Mouse (Mus musculus) CD8-positive naive resting alpha-beta T cell, adult 2 months (primary cell): ENCODE results near the gene Hoxd4.

Experiments used
- DNase-seq, 2 experiments: peaks; one replicate each; pipeline ENCODE4 v3.0.0; 2022; ENCODE audit warnings: low read depth in 2 of 2, low spot score in 2 of 2

Gene Hoxd4

DNA sequence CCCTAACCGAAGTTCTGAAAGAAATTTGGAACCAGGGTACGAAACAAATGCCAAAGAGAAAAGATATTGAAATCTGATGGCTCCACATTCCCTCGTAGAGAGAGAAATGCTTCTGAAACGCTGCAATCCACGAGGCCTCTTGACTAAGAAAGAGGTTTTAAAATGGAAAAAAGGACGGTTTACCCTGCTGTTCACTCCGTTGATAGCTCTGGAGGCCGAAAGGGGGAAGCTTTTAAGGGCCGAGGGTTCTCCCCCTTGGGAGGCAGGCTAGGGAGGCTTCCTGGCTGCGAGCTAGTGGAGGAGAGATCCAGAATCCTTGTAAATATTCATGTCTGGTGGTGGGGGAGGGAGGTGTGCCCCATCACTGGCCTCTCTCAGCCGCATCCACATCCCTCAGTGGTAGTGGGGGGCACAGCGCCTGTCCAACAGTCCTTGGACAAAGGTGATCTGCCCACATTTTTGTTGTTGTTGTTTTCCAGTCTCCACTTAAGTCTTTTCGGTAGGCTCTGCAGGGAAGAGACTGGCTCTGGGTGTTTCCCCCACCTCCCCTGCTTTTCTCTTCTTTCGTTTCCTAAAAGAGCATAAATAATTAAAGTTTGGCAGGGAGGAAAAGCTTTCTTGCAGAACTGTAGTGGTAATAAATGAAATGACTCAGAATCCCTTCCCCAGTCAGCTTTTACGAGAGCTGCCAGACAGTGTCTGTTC is 32.7 kb upstream of the Hoxd4 start, which contains the start of gene Hoxd11:
Gene Hoxd11, plus strand, starts transcription at position 667 of the 705 bp plus-strand sequence.
- DNase-seq: no peak

GRCm38 (mm10) chr2:74679596-74679971 is 32.1 kb upstream of the Hoxd4 start:
- DNase-seq: no peak

DNA sequence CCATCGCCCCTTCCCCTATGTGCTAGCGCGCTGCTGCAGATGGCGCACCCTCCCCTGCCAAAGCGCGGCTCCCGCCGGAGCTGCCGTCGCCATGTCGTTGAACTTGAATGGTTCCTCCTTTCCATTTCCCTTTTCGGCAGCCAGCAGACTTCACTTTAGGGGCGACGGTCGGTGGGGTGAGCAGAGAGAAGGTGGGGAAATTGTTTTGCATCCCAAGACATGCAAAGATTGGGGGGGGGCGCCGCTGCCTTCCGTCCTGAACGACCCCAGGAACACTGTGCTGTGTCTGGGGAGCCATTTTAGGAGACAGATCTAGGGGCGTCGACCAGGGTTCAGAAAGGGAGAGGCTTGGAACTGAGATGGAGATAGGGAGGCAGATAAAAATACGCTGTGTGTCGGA is 31.7 kb upstream of the Hoxd4 start:
- DNase-seq: no peak

DNA sequence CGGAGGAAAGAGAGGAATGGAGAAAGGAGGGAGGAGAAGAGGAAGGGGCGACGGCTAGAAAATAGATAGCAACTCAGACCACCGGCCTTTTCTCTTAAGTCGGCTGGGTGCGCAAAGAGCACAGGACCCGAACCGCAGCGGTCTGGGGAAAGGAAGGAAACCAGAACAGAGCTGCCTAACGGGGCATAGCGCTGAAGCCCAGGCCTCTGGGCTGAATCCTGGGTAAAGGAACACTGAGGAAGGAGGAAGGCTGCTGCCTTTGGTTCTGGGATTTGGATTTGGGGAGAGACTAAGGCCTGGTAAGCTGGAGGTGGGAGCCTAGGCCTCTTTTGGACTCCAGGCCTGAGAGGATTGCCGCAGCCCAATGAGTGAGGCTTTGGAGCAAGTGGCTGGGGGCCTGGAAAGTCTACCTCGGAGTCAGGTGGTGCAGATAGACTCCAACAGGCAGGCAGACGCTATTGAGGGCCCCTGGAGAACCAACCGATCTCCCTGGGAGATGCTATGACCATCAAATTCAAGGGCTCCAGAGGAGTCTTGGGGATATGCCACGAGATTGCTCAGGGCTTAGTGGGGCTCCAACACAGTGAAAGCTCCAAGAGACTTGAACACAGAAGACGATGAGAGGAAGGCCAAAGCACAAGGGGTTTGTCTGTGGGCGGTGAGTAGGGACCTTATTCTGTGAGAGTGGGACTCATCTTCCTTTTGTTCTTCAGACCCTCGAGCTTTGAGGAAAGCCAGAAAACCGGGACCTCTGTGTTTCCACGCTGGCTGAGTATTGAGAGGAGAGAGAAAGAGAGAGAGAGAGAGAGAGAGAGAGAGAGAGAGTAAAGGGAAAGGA is 30.9 kb upstream of the Hoxd4 start:
- no peak for DNase-seq

DNA sequence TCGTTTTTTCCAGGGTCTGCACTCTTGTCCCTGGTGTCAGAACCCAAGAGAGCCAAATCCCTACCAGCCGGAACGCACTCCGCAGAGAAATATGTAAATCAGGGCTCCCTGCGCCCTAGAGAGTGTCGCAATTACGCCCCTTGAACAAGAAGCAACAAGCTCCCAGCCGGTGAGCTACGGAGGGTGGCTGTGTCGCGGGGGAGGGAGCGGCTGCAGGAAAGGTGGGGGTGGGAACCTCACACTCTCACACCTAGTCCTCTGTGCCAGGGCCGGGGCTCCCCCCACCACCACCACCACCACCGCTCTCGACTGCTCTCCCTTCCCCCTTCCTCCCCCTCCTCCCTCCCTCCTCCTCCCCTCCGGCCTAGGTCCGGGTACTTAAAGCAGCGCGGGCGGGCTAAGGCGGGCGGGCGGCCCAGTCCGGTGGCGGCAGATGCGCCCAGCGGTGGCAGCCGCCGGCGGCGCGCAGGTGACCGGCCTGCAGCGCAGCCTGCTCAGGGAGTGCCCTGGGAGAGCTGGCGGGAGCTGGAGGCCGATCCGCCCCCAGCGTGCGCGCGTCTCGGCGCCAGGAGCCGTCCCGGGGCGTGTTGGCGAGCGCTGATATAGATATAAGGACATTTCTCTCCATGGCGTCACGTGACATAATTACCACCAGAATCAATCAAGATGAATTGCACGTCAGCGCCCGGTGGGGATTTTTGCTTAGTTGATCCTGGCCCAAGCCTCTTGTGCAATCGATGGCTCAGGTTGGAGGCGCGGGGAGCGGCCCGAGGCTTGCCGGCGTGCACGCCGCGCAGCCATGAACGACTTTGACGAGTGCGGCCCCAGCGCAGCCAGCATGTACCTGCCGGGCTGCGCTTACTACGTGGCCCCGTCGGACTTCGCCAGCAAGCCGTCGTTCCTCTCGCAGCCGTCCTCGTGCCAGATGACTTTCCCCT is 29.9 kb upstream of the Hoxd4 start:
- no peak for DNase-seq

DNA sequence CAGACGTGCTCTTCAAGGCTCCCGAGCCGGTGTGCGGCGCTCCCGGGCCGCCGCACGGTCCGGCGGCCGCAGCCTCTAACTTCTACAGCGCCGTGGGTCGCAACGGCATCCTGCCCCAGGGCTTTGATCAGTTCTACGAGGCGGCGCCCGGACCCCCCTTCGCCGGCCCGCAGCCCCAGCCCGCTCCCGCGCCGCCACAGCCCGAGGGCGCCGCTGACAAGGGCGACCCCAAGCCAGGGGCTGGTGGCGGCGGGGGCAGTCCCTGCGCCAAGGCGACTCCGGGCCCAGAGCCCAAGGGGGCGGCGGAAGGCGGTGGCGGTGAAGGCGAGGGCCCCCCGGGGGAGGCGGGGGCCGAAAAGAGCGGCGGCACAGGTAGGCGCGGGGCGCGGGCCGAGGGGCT is 28.9 kb upstream of the Hoxd4 start:
- DNase-seq: no peak

DNA sequence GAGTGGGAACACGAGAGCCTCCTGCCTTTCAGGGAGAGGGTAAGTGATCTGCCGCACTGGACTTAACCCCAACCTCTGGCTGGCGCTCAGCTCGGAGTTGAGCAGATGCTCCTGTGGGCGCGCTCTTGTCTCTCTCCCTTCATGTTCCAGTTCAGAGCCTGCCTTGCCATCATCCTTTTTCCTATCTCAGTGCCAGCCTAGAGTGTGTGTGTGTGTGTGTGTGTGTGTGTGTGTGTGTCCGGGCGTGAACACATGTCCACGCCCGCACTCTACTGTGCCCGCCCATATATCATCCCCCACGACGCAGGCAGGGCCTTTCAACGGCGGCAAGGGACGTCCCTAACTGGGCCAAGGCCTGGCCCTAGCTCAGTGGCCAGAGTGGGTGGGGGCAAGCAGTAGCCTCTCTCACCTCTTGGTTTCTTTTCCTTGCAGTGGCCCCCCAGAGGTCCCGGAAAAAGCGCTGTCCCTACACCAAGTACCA is 28.2 kb upstream of the Hoxd4 start:
- DNase-seq: no peak

DNA sequence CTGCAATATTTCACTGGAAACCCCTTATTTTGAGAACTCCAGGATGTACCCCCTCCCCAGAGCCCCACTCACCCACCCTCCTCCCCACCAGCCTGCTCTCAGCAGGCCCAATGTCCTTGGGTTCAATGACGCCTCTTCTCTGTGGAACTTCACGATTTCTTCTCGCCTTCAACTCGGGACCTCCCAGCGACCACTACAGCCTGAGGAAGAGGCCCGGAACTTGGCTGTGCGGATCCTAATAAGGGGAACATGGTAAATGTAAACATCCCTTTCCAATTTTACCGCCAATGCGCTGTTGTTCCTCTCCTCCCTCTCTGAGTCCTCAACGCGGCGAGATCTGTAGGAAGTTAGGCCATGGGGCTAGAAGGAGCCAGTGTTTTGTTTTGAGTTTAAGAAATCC is 27.6 kb upstream of the Hoxd4 start:
- no peak for DNase-seq

DNA sequence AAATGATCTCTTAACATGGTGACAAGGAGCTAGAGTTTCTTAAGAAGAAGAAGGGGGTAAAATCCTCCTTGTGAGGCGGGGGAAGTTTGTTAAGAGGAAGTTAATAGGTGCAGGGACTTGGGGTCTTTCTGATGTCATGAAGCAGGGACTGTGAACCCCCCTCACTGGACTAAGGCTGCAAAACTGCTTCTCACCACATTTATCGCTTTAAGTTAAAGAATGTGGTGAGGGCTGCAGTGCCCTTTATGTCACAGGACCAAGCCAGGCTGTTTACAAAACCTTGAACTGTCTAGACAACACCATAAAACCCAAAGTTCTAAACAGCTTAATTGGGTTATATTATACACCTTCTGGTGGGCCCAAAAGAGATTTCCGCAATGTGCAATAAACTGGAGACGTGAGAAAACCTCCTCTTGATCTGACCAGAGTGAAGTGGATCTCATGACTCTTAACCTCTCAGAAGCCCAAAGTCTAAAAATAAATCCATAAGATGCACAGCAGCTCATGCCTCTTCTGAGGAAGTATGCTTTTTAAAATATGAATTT is 26.6 kb upstream of the Hoxd4 start:
- DNase-seq: no peak

- no peak for DNase-seq
Observed at GRCm38 (mm10) chr2:74686301-74686987, 25.3 kb upstream of the Hoxd4 start.

GRCm38 (mm10) chr2:74686988-74687697 is 24.6 kb upstream of the Hoxd4 start:
- no peak for DNase-seq

DNA sequence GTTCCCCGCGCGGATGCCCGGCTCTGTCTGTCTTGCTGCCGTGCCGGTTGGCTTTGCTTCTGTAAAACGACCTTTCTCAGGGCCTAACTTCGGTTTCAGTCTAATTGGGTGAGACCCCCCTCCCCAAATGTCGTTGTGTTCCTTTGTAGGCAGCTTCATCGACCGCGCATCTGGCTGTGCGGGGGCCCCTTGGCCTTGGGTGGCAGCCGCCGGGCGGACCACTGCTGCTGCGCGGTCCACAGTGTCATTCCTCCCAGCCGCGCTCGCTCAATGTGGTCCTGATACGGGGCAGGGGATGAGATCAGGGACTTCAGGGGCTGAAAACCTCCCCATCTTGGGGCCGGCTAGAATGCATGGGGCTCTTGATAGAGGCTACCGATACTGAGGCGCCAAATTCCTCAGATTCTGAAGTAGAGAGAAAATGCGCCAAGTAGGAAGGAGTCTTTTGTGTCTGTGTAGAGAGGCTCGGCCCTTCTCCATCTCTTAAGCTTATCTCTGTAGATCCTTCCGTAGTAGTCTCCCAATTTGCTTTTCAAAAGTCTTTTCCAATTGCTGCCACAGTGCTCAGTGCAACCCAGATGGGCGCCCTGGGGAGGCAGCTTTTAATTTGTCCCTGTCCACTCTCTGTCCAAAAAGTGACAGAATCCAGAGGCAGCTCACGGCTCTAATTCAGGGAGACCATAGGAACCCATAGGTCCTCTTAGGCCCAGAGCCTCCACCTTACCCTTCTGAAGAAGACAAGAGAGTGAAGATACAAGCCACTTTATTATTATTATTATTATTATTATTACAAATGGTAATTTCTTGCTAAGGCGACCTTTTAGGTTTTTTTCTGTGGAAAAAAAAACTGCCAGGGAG is 23.8 kb upstream of the Hoxd4 start:
- no peak for DNase-seq

GRCm38 (mm10) chr2:74688795-74689573 is 22.7 kb upstream of the Hoxd4 start:
- DNase-seq: no peak

DNA sequence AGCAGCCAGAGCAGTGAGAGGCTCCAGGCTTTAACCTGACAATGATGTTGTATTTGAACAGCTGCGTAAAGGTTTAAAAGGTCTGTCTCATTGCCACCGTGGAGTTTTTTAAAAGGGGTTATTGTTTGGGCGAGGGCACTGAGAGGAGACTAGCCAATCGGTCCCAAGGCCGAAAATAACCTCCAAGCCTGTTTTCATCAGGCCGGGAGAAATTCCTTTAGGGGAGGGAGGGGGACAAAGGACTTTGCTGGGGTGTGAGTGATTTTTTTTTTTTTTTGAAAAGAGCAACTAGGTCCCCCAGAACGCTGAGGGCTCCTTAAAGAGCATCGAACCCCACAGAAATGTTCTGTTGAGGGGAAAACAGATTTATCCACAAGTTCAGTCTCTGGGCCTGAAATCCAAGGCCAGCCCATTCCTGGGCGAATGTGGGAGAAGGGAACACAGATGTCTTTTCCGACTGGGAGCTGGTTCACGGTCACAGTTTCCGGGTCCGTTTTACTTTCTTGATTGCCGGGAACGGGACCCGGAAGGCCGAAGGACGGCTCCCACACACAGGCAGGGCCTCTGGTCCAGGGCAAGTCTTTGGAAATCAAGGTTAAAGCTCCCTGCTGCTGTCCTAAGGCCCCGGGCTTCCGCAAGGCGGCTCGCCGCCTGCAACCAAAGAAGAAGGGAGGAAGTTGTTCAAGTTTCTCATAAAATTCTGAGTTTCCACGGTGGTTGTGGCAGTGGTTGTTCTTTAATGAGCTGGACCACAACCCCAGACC is 22.0 kb upstream of the Hoxd4 start:
- DNase-seq: no peak

DNA sequence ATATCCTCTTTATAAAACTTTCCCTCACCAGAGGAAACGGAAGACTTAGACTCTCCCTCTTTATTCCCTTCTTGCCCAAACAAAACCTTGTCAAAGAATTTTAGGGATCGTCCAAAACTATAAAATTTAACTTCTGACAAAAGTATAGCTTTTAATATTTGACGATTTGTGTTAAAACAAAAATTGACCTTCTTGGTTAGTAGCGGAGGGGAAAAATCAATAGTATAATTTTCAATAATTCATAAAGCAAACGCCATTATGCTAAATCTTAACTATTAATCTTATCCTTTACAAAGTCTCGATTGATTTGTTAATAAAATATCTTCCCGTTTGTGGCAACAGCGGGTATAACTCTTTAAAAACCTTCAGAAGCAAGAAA is 21.4 kb upstream of the Hoxd4 start:
- DNase-seq: no peak

DNA sequence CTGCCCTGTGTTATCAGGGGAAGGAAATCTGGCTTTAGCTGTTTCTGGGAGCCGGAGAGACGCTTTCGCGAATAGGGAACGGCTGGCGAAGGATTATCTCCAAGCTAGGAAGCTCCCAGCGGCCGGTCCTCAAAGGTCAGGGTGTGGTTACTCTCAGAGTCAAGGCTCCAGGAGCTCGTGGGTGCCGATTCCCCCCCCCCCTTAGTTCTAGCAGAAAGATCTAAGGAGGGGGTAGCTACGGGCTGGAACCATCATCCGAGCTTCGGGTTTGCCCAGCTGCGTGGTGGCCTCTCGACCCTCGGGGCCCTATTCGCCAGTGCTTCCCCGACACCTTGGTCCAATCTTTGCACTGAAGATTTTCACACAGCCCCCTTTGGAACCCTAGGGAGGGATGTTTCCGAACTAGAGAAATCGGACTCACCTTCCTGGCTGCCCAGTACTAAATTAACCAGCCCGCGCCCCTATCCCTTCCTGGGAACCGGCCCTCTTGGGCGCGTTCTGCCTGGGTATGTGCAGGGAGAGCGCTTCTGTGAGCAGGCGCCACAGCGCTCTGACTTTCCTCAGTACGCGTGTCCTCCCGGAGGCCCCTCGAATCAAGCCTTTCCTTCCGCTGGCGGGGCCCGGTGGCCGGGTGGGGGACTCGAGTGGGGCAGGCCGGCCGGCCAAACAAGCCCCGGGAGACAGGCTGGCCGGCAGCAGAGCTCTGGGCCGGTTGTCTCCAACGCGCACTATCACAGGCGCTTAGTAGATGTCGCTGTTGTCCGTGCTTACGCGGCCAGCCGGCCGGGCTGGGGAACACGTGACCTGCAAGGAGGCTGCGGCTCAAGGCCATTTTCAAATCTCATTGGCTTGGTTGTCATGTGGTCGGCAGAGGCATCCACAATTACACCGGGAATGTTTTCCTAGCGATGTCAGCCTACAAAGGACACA is 20.4 kb upstream of the Hoxd4 start, which contains the start of gene Hoxd10:
Gene Hoxd10, plus strand, starts transcription at position 903 of the 930 bp plus-strand sequence.
- no peak for DNase-seq
